Mouse (Mus musculus) gastrocnemius, adult 8-10 months (tissue): Measurements from ENCODE around the gene Rasgef1a. TPM values are rescaled to one million over a fixed set of nuclear protein-coding genes. Genes with fewer than 3 reads are reported as not detected.

Experiments used
- DNase-seq, 2 experiments: peaks; one replicate each; pipeline ENCODE4 v3.0.0; 2022; ENCODE audit warnings: low spot score in 2 of 2
- total RNA-seq, 4 experiments: library from RNA; stranded (reverse); gene quantifications; 2 replicates each; pipeline ENCODE4 v1.2.4; 2022

Rasgef1a gene
- total RNA-seq, 4 experiments from 2014 or later = 0.11 to 0.38 (median 0.17) TPM

- no peak for DNase-seq
Observed at GRCm38 (mm10) chr6:118027036-118027435, 15.8 kb downstream of the Rasgef1a start.

- no peak for DNase-seq
Observed at GRCm38 (mm10) chr6:118031467-118031866, 20.2 kb downstream of the Rasgef1a start.

- DNase-seq = no peak
Observed at GRCm38 (mm10) chr6:118035639-118036038, 24.4 kb downstream of the Rasgef1a start.

GRCm38 (mm10) chr6:118036118-118036805 is 25.0 kb downstream of the Rasgef1a start:
- no peak for DNase-seq

- no peak for DNase-seq
Observed at GRCm38 (mm10) chr6:118036866-118037265, 25.6 kb downstream of the Rasgef1a start.

GRCm38 (mm10) chr6:118045180-118045579 is 33.9 kb downstream of the Rasgef1a start:
- DNase-seq = no peak

GRCm38 (mm10) chr6:118045892-118046291 is 34.7 kb downstream of the Rasgef1a start:
- DNase-seq = no peak

- DNase-seq = no peak
Observed at GRCm38 (mm10) chr6:118046511-118046910, 35.3 kb downstream of the Rasgef1a start.

GRCm38 (mm10) chr6:118046924-118047323 is 35.7 kb downstream of the Rasgef1a start:
- no peak for DNase-seq

- no peak for DNase-seq
Observed at GRCm38 (mm10) chr6:118047811-118048505, 36.7 kb downstream of the Rasgef1a start.

- no peak for DNase-seq
Observed at GRCm38 (mm10) chr6:118049776-118050175, 38.5 kb downstream of the Rasgef1a start.

- no peak for DNase-seq
Observed at GRCm38 (mm10) chr6:118051474-118051873, 40.2 kb downstream of the Rasgef1a start.

GRCm38 (mm10) chr6:118055209-118055608 is 44.0 kb downstream of the Rasgef1a start:
- DNase-seq = no peak

GRCm38 (mm10) chr6:118061266-118061665 is 50.0 kb downstream of the Rasgef1a start:
- no peak for DNase-seq

GRCm38 (mm10) chr6:118063266-118063665 is 52.0 kb downstream of the Rasgef1a start:
- DNase-seq = no peak

- DNase-seq = peak; percentile 13 to 24
Observed at GRCm38 (mm10) chr6:118064968-118065530, 53.8 kb downstream of the Rasgef1a start.

- no peak for DNase-seq
Observed at GRCm38 (mm10) chr6:118065837-118066198, 54.6 kb downstream of the Rasgef1a start.

GRCm38 (mm10) chr6:118066199-118067081 is 55.2 kb downstream of the Rasgef1a start:
- DNase-seq = no peak

- no peak for DNase-seq
Observed at GRCm38 (mm10) chr6:118067720-118068119, 56.5 kb downstream of the Rasgef1a start.

- DNase-seq = no peak
Observed at GRCm38 (mm10) chr6:118070321-118071012, 59.2 kb downstream of the Rasgef1a start.

GRCm38 (mm10) chr6:118071013-118071350 is 59.7 kb downstream of the Rasgef1a start:
- no peak for DNase-seq
